Mouse (Mus musculus): ENCODE data around the gene Jup.

- TF ChIP-seq EP300 (optimal IDR thresholded peaks at IDR 0.05): no peak
- no peak for TF ChIP-seq CTCF (IDR thresholded peaks at IDR 0.05; ENCODE audit: low read depth)
These were observed 9.6 kb upstream of the Jup start for GRCm38 (mm10) chr11:100406995-100407705.
